Mouse (Mus musculus): ENCODE results near the gene Eipr1. TPM values are rescaled to one million over a fixed set of nuclear protein-coding genes. Genes with fewer than 3 reads are reported as not detected.

Gene Eipr1
- polyA plus RNA-seq, 1 experiment: 41.1 TPM

GRCm38 (mm10) chr12:28860264-28860560, 108.6 kb downstream of the Eipr1 start:
- TF ChIP-seq FLI1 (IDR thresholded peaks at IDR 0.05; ENCODE audit: low read length) (no peak), GATA1 (IDR thresholded peaks at IDR 0.05; ENCODE audit: borderline replicate concordance, low read length) (no peak)
- H3K9me3 ChIP-seq: no peaks in the 10 kb centered on the region
- H3K36me3 ChIP-seq (replicated peaks; ENCODE audit: low read length): peaks cover 93% of the 10 kb centered on the region
- H3K4me3 ChIP-seq (replicated peaks): no peak overlapping the region
- no peaks in the 10 kb centered on the region for H3K27me3 ChIP-seq (replicated peaks)
- peaks cover 9% of the 10 kb centered on the region; the same call in 1 of the 2 replicates for H3K4me1 ChIP-seq

- peaks cover 23% of the 10 kb centered on the region for H3K4me1 ChIP-seq
- H3K4me3 ChIP-seq (replicated peaks): no peak overlapping the region
- H3K27me3 ChIP-seq (replicated peaks): no peaks in the 10 kb centered on the region
- H3K36me3 ChIP-seq (replicated peaks; ENCODE audit: low read length): peaks cover 93% of the 10 kb centered on the region
- TF ChIP-seq FLI1 (IDR thresholded peaks at IDR 0.05; ENCODE audit: low read length) (no peak), GATA1 (IDR thresholded peaks at IDR 0.05; ENCODE audit: borderline replicate concordance, low read length) (no peak)
- no peaks in the 10 kb centered on the region for H3K9me3 ChIP-seq
Measured at GRCm38 (mm10) chr12:28863260-28863659, 111.7 kb downstream of the Eipr1 start.

GRCm38 (mm10) chr12:28866121-28866520, 114.5 kb downstream of the Eipr1 start:
- H3K4me3 ChIP-seq (replicated peaks): no peak overlapping the region
- peaks cover 25% of the 10 kb centered on the region for H3K4me1 ChIP-seq
- H3K9me3 ChIP-seq: no peaks in the 10 kb centered on the region
- no peaks in the 10 kb centered on the region for H3K27me3 ChIP-seq (replicated peaks)
- H3K36me3 ChIP-seq (replicated peaks; ENCODE audit: low read length): peaks cover 100% of the 10 kb centered on the region
- TF ChIP-seq GATA1 (IDR thresholded peaks at IDR 0.05; ENCODE audit: borderline replicate concordance, low read length): no peak
- no peak for TF ChIP-seq FLI1 (IDR thresholded peaks at IDR 0.05; ENCODE audit: low read length)

- no peak for TF ChIP-seq GATA1 (IDR thresholded peaks at IDR 0.05; ENCODE audit: borderline replicate concordance, low read length)
- TF ChIP-seq FLI1 (IDR thresholded peaks at IDR 0.05; ENCODE audit: low read length): no peak
- Histone ChIP-seq H3K27me3 (replicated peaks) (no peaks in the 10 kb centered on the region), H3K4me1 (peaks cover 25% of the 10 kb centered on the region), H3K36me3 (replicated peaks; ENCODE audit: low read length) (peaks cover 100% of the 10 kb centered on the region), H3K9me3 (no peaks in the 10 kb centered on the region), H3K4me3 (replicated peaks) (no peak overlapping the region)
Measured at GRCm38 (mm10) chr12:28868794-28869193, 117.2 kb downstream of the Eipr1 start.

GRCm38 (mm10) chr12:28872271-28872670, 120.7 kb downstream of the Eipr1 start:
- H3K4me1 ChIP-seq: peaks cover 9% of the 10 kb centered on the region
- TF ChIP-seq GATA1 (IDR thresholded peaks at IDR 0.05; ENCODE audit: borderline replicate concordance, low read length): no peak
- no peak for TF ChIP-seq FLI1 (IDR thresholded peaks at IDR 0.05; ENCODE audit: low read length)
- peaks cover 94% of the 10 kb centered on the region for H3K36me3 ChIP-seq (replicated peaks; ENCODE audit: low read length)
- no peak overlapping the region for H3K4me3 ChIP-seq (replicated peaks)
- H3K27me3 ChIP-seq (replicated peaks): no peaks in the 10 kb centered on the region
- no peaks in the 10 kb centered on the region for H3K9me3 ChIP-seq

GRCm38 (mm10) chr12:28874781-28875251, 123.2 kb downstream of the Eipr1 start:
- Histone ChIP-seq H3K36me3 (replicated peaks; ENCODE audit: low read length) (peaks cover 94% of the 10 kb centered on the region), H3K27me3 (replicated peaks) (no peaks in the 10 kb centered on the region), H3K4me1 (no peaks in the 10 kb centered on the region), H3K4me3 (replicated peaks) (no peak overlapping the region), H3K9me3 (no peaks in the 10 kb centered on the region)
- TF ChIP-seq FLI1 (IDR thresholded peaks at IDR 0.05; ENCODE audit: low read length): no peak
- TF ChIP-seq GATA1 (IDR thresholded peaks at IDR 0.05; ENCODE audit: borderline replicate concordance, low read length): no peak

GRCm38 (mm10) chr12:28875471-28875870, 123.9 kb downstream of the Eipr1 start:
- H3K27me3 ChIP-seq (replicated peaks): no peaks in the 10 kb centered on the region
- H3K4me3 ChIP-seq (replicated peaks): no peak overlapping the region
- H3K36me3 ChIP-seq (replicated peaks; ENCODE audit: low read length): peaks cover 92% of the 10 kb centered on the region
- no peaks in the 10 kb centered on the region for H3K4me1 ChIP-seq
- no peaks in the 10 kb centered on the region for H3K9me3 ChIP-seq
- TF ChIP-seq GATA1 (IDR thresholded peaks at IDR 0.05; ENCODE audit: borderline replicate concordance, low read length) (no peak), FLI1 (IDR thresholded peaks at IDR 0.05; ENCODE audit: low read length) (no peak)

- no peaks in the 10 kb centered on the region for H3K9me3 ChIP-seq
- H3K36me3 ChIP-seq (replicated peaks; ENCODE audit: low read length): peaks cover 89% of the 10 kb centered on the region
- TF ChIP-seq GATA1 (IDR thresholded peaks at IDR 0.05; ENCODE audit: borderline replicate concordance, low read length) (no peak), FLI1 (IDR thresholded peaks at IDR 0.05; ENCODE audit: low read length) (no peak)
Measured at GRCm38 (mm10) chr12:28880471-28880870, 128.9 kb downstream of the Eipr1 start.

GRCm38 (mm10) chr12:28887712-28888111, 136.1 kb downstream of the Eipr1 start:
- H3K4me3 ChIP-seq (replicated peaks): no peak overlapping the region
- TF ChIP-seq GATA1 (IDR thresholded peaks at IDR 0.05; ENCODE audit: borderline replicate concordance, low read length): no peak
- no peak for TF ChIP-seq FLI1 (IDR thresholded peaks at IDR 0.05; ENCODE audit: low read length)
- no peaks in the 10 kb centered on the region for H3K9me3 ChIP-seq
- no peaks in the 10 kb centered on the region for H3K27me3 ChIP-seq (replicated peaks)
- no peaks in the 10 kb centered on the region for H3K4me1 ChIP-seq
- H3K36me3 ChIP-seq (replicated peaks; ENCODE audit: low read length): peaks cover 54% of the 10 kb centered on the region

More at GRCm38 (mm10) chr12:28880471-28880870, 128.9 kb downstream of the Eipr1 start:
- Histone ChIP-seq H3K4me1 (no peaks in the 10 kb centered on the region), H3K27me3 (replicated peaks) (no peaks in the 10 kb centered on the region), H3K4me3 (replicated peaks) (no peak overlapping the region)

- Histone ChIP-seq H3K9me3 (no peaks in the 10 kb centered on the region), H3K27me3 (replicated peaks) (no peaks in the 10 kb centered on the region), H3K4me3 (replicated peaks) (no peak overlapping the region), H3K36me3 (replicated peaks; ENCODE audit: low read length) (peaks cover 45% of the 10 kb centered on the region), H3K4me1 (no peaks in the 10 kb centered on the region)
- TF ChIP-seq FLI1 (IDR thresholded peaks at IDR 0.05; ENCODE audit: low read length): no peak
Measured at GRCm38 (mm10) chr12:28889068-28889674, 137.6 kb downstream of the Eipr1 start.

Data from megakaryocyte, embryonic 14.5 days (primary cell).